Mouse (Mus musculus) neural tube, embryonic 12.5 days (tissue): ENCODE measurements around the gene Sprr3. TPM values are rescaled to one million over a fixed set of nuclear protein-coding genes. Genes with fewer than 3 reads are reported as not detected.
"Not testable (repeated sequence)": the region's sequence is repeated elsewhere in the genome, so short reads cannot be mapped to it uniquely, and the experiment has no call there.

Source experiments
- ATAC-seq: fragments of 200-750 bp; cut with Nextera tagmentation; 2 replicates; pipeline ENCODE4 v1.8.0; 2017; ENCODE audit warnings: low read depth, mild to moderate bottlenecking, moderate TSS enrichment, moderate library complexity; ENCODE audit not compliant: low FRiP score
- H3K27ac ChIP-seq: fragments of 300-500 bp; sonication (generic); 2 replicates; pipeline ENCODE4 v1.5.1; 2016
- H3K27me3 ChIP-seq: fragments of 300-500 bp; sonication (generic); replicated peaks from 2 replicates; pipeline ENCODE4 v1.6.1; 2016; ENCODE audit warnings: mild to moderate bottlenecking
- H3K36me3 ChIP-seq: fragments of 300-500 bp; sonication (generic); 2 replicates; pipeline ENCODE4 v1.6.1; 2016; ENCODE audit warnings: mild to moderate bottlenecking
- H3K4me1 ChIP-seq: fragments of 300-500 bp; sonication (generic); 2 replicates; pipeline ENCODE4 v1.6.1; 2016
- H3K4me2 ChIP-seq: fragments of 300-500 bp; sonication (generic); replicated peaks from 2 replicates; pipeline ENCODE4 v1.6.1; 2016; ENCODE audit warnings: mild to moderate bottlenecking
- H3K4me3 ChIP-seq: fragments of 300-500 bp; sonication (generic); 2 replicates; pipeline ENCODE4 v1.5.1; 2016
- H3K9ac ChIP-seq: fragments of 300-500 bp; sonication (generic); 2 replicates; pipeline ENCODE4 v1.6.1; 2016; ENCODE audit warnings: mild to moderate bottlenecking
- H3K9me3 ChIP-seq: fragments of 300-500 bp; sonication (generic); 2 replicates; pipeline ENCODE4 v1.6.1; 2016; ENCODE audit warnings: mild to moderate bottlenecking
- WGBS: fragments of 180-500 bp; shearing (Covaris S2); methylation state at CpG from one replicate; pipeline ENCODE4 v1.1.7; 2016; 5-methylcytosine and 5-hydroxymethylcytosine counted together
- polyA plus RNA-seq: library from polyadenylated mRNA; unstranded; fragments of >200 nt; fragmentation: Nextera tagmentation; extraction: Ambion mirVana; gene quantifications from 2 replicates; pipeline ENCODE4 v1.2.1, GENCODE M21; 2016

Gene Sprr3
- not detected in 2 replicates for polyA plus RNA-seq

DNA sequence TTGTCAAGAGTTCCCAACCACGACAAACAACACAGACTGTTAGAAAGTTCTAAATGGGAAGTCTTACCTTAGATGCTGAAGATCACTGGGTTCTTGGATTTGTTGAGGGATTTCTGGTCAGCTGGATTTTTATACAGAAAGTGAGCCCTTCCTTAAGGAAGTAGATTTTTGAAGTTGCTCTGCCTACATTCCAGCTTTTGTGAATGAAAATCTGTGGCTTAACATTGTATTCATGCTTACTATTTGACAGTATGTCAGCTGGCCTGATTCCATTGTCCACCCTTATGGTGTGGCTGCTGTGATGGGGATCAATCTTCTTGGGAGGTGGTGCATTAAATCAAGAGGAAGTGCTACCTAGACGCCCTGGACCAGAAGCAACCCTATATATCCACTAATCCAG is at the start of gene Sprr3:
TSS of gene Sprr3 (minus strand) at position 101 of the 400 bp plus-strand sequence.
- Histone ChIP-seq H3K36me3 (no peaks in the 10 kb centered on the region), H3K4me3 (no peak within 1 kb of the TSS), H3K4me2 (no peak within 1 kb of the TSS), H3K9ac (no peak within 1 kb of the TSS), H3K9me3 (no peaks in the 10 kb centered on the region), H3K27ac (no peak within 1 kb of the TSS), H3K27me3 (no peaks in the 10 kb centered on the region), H3K4me1 (no peaks in the 10 kb centered on the region)
- WGBS, result 71% methylated on average over 2 of the region's 2 CpGs
- no peak for ATAC-seq

DNA sequence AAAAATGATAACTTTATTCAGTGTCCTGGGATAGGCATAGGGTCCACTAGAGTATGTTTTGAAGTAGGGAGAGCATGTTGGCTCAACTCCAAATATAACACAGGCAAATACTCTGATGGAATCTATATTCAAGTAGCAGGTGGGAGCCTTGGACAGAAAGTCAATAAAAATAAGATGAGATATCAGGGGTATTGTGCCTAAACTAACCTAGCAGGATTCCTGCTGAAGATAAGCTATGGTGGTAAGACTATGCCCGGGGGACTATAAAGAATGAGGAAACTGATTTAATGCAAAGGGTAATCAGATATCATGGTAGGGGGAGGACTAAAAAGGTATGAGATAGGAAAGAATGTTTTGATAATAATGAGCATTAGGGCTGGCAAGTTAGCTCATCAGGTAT is 49.7 kb upstream of the Sprr3 start:
- no peaks in the 10 kb centered on the region for H3K9me3 ChIP-seq
- H3K36me3 ChIP-seq, result no peaks in the 10 kb centered on the region
- H3K27ac ChIP-seq, result no peak overlapping the region
- no peak for ATAC-seq
- H3K4me2 ChIP-seq, result no peak overlapping the region
- H3K27me3 ChIP-seq, result no peaks in the 10 kb centered on the region
- WGBS, result 89% methylated on average over 1 of the region's 1 CpGs
- H3K9ac ChIP-seq, result no peak overlapping the region
- no peaks in the 10 kb centered on the region for H3K4me1 ChIP-seq
- no peak overlapping the region for H3K4me3 ChIP-seq

DNA sequence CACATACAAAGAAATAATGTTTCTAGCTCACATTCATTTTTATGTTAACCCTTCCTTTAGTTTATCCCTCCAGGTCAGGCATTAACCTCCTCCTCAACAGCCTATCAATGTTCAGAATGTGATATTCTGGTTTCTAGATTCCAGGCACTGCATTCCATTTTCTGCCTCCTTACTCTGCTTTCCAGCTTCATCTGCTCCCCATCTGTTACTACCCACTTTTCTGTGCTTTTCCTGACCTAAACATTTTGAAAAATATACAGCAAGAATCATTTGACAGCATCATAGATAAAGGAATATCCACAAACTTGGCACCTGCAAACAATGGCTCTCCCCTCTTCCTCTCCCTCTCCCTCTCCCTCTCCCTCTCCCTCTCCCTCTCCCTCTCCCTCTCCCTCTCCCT is 45.0 kb upstream of the Sprr3 start:
- no peak for ATAC-seq
- no peak overlapping the region for H3K4me2 ChIP-seq
- no peak overlapping the region for H3K9ac ChIP-seq
- H3K36me3 ChIP-seq, result no peaks in the 10 kb centered on the region
- H3K27me3 ChIP-seq, result no peaks in the 10 kb centered on the region
- no peaks in the 10 kb centered on the region for H3K9me3 ChIP-seq
- H3K4me1 ChIP-seq, result no peaks in the 10 kb centered on the region
- H3K4me3 ChIP-seq, result no peak overlapping the region
- H3K27ac ChIP-seq, result no peak overlapping the region

DNA sequence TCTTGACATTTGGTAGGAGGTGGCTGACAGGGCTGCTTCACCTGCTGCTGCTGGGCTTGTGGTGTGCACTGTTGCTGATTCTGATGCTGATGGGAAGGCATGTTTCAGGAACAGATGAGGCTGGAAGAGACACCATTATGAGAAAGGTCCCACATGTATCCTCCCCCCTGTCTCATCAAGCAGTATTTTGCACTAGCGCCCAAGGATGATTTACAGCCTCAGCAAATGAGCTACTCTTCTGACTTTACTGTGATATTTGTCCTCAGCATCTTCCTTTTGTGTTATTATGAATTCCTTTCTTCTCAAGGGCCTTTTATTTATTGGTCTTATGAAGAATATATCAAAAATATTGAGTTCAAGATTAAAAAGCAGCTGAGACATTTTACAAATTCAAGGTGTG is 41.9 kb upstream of the Sprr3 start, which contains the start of gene Sprr4:
TSS of gene Sprr4 (minus strand) at position 101 of the 400 bp plus-strand sequence.
- ATAC-seq, result no peak
- Histone ChIP-seq H3K4me3 (no peak within 1 kb of the TSS), H3K9ac (no peak within 1 kb of the TSS), H3K9me3 (no peaks in the 10 kb centered on the region), H3K4me1 (no peaks in the 10 kb centered on the region), H3K4me2 (no peak within 1 kb of the TSS), H3K27ac (no peak within 1 kb of the TSS), H3K27me3 (no peaks in the 10 kb centered on the region), H3K36me3 (no peaks in the 10 kb centered on the region)
- WGBS, result 90% methylated on average over 1 of the region's 1 CpGs

DNA sequence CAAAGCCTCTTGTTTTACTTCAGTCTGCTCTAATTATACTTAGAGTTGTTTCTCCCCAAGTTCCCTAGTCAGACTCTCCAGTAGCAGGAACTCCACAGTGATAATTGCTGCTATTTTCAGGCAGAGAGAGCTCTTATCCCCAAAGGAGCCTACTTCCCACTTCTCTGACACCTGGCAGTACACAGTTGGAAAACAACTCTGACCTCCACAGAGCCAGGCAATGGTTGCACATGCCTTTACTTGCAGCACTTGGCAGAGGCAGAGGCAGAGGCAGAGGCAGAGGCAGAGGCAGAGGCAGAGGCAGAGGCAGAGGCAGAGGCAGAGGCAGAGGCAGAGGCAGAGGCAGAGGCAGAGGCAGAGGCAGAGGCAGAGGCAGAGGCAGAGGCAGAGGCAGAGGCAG is 31.7 kb upstream of the Sprr3 start:
- not testable (repeated sequence) for H3K9ac ChIP-seq, H3K27ac ChIP-seq, H3K4me2 ChIP-seq, H3K36me3 ChIP-seq, H3K4me3 ChIP-seq, H3K9me3 ChIP-seq, ATAC-seq, H3K27me3 ChIP-seq, H3K4me1 ChIP-seq

DNA sequence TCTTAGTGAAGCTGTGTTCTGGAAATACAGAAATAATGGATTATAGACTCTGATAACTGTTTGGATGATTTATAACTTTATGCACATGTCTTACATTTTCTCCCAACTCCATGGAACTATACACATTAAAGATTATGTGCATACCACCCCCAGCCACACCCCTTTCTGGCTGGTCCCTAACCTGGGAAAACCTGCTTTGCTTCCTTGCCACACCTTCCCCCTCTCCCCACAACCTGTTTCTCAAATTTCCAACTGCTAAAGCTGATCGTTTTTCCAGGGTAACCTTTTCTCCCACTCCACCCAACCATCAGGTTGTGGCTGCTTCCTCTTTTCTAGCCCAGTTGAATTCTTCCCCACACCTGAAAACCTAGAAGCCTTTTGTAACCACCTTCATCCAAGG is 27.8 kb upstream of the Sprr3 start:
- 63% methylated on average over 1 of the region's 1 CpGs for WGBS
- no peak overlapping the region for H3K27ac ChIP-seq

DNA sequence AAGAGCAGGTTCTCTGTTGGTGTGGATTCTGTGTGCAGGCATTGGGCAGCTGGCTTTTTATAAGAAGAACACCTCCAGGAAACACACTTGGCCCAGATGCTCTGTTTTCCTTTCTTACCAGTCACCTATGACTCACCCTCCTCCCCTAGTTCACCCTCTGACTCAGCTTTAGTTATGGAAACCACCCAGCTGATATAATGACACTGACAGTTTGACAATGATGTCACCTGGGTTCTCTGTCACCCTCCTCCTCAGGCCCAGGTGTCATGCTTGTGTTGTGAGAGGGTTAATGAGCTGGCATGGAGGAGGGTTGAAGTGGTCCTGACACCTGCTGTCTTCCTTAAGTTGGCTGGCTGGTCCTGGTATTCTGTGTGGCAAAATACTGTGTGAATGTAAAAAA is 27.3 kb upstream of the Sprr3 start, which contains the start of gene Sprr1a:
TSS of gene Sprr1a (minus strand) at position 33 of the 400 bp plus-strand sequence.
- Histone ChIP-seq H3K4me2 (no peak within 1 kb of the TSS), H3K4me1 (no peaks in the 10 kb centered on the region), H3K4me3 (no peak within 1 kb of the TSS), H3K27ac (no peak within 1 kb of the TSS), H3K27me3 (no peaks in the 10 kb centered on the region), H3K9ac (no peak within 1 kb of the TSS), H3K36me3 (no peaks in the 10 kb centered on the region), H3K9me3 (no peaks in the 10 kb centered on the region)
- no peak for ATAC-seq

More for the DNA sequence above, 27.8 kb upstream of the Sprr3 start:
- no peaks in the 10 kb centered on the region for H3K9me3 ChIP-seq
- no peaks in the 10 kb centered on the region for H3K4me1 ChIP-seq
- H3K27me3 ChIP-seq, result no peaks in the 10 kb centered on the region
- no peaks in the 10 kb centered on the region for H3K36me3 ChIP-seq
- no peak overlapping the region for H3K4me3 ChIP-seq
- no peak overlapping the region for H3K9ac ChIP-seq
- no peak for ATAC-seq
- H3K4me2 ChIP-seq, result no peak overlapping the region

DNA sequence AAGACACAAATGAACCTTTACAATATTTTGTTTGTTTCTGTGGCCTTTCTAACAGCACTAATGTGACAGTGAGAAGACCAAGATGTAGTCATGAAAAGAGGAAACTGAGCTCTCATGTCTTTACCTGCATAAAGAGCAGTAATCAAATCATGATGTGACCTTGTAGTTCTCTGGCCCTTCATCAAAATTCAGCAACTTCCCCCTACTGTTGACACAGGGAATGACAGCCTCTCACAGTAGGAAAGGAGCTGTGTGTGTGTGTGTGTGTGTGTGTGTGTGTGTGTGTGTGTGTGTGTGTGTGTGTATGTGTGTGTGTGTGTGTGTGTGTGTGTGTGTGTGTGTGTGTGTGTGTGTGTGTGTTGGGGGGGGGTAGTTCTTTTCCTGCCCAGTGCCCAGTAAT is 22.7 kb upstream of the Sprr3 start:
- H3K4me1 ChIP-seq, H3K27me3 ChIP-seq, H3K27ac ChIP-seq, H3K9me3 ChIP-seq, H3K9ac ChIP-seq, H3K36me3 ChIP-seq, ATAC-seq, H3K4me2 ChIP-seq, H3K4me3 ChIP-seq: not testable (repeated sequence)

DNA sequence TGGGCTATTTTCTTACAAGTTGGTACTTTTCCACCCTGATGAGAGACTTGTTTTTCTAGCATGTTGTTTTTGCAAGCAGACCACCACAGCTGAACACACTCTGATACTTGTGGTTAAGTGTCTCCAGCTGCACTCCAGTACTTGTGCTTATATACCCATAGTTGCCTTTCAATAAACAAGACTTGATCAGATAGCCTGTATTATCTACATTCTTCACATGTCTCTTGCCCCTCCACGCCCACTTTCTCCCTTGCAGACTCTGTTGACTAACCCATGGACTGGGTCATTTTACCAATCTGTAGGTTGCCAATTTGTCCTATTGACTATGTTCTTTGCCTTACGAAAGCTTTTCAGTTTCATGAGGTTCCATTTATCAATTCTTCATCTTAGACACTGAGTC is 11.6 kb upstream of the Sprr3 start:
- H3K4me3 ChIP-seq, result no peak overlapping the region

DNA sequence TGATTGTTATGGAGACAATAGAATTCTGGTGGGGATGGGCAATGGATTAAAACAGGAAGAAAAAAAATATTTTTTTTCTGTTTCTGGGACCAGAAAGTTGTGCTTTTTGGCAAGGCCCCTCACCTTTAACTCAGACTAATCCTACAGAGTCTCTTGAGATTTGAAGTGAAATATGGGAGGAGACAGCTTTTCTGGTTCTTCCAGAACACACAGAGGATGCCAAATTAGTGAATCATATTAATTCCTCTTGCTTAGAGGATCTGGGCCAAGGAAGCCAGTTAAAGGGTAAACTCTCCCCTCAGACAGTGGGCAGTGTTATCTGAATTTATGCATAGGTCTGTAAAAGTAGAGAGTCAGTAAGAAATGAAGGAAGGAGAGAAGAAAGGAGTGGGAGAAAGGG is 8.9 kb upstream of the Sprr3 start:
- H3K4me3 ChIP-seq, result no peak overlapping the region
- H3K36me3 ChIP-seq, result no peaks in the 10 kb centered on the region
- no peak overlapping the region for H3K9ac ChIP-seq
- H3K4me2 ChIP-seq, result no peak overlapping the region
- H3K27ac ChIP-seq, result no peak overlapping the region
- ATAC-seq, result no peak
- no peaks in the 10 kb centered on the region for H3K9me3 ChIP-seq
- no peaks in the 10 kb centered on the region for H3K27me3 ChIP-seq
- no peaks in the 10 kb centered on the region for H3K4me1 ChIP-seq

More for the DNA sequence above, 11.6 kb upstream of the Sprr3 start:
- H3K27ac ChIP-seq, result no peak overlapping the region
- ATAC-seq, result no peak
- no peaks in the 10 kb centered on the region for H3K4me1 ChIP-seq
- no peak overlapping the region for H3K9ac ChIP-seq
- WGBS, result 86% methylated on average over 2 of the region's 2 CpGs
- H3K4me2 ChIP-seq, result no peak overlapping the region
- no peaks in the 10 kb centered on the region for H3K9me3 ChIP-seq
- no peaks in the 10 kb centered on the region for H3K27me3 ChIP-seq
- no peaks in the 10 kb centered on the region for H3K36me3 ChIP-seq

DNA sequence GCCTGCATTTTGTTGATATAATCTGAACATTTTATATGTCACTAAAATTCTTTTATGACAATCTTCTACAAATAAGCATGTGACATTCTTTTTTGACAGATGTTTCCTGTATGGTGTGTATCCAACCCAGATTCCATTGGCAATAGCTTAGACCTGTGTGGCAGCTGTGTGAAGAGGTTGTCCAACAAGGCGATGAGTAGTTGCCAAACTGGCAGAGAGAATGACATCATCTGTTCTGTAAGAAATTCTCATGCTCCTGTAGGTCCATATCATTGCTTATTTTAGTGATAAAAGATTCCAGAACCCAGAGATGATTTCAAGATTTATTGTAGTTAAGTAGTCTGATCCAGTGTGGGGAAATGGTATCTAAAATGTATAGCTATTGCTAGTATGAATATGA is 8.1 kb upstream of the Sprr3 start:
- WGBS, result 98% methylated on average over 1 of the region's 1 CpGs
- no peak overlapping the region for H3K9ac ChIP-seq
- no peak for ATAC-seq

DNA sequence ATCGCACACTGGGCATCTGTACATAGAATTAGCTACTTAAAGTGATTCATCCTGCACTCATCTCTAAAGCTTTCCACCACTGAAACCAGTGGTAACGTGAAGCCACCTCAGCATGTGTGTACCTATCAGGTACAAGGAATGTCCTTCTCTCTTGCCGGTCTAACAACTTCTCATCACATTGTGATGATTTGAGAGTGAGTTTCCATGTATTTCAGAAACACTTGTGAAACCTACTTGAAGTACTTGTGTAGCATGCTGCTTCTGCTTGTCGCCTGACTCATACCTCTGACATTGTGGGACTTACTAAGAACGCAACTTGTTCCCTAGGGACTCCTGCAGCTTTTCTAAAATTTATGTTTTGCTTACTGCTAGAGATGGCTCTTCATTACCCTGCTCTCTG is 3.4 kb downstream of the Sprr3 start:
- Histone ChIP-seq H3K4me3 (no peak overlapping the region), H3K4me2 (no peak overlapping the region), H3K36me3 (no peaks in the 10 kb centered on the region), H3K4me1 (no peaks in the 10 kb centered on the region), H3K27ac (no peak overlapping the region), H3K9ac (no peak overlapping the region), H3K27me3 (no peaks in the 10 kb centered on the region), H3K9me3 (no peaks in the 10 kb centered on the region)
- ATAC-seq, result no peak
- 89% methylated on average over 5 of the region's 5 CpGs for WGBS

More for the DNA sequence above, 8.1 kb upstream of the Sprr3 start:
- H3K4me3 ChIP-seq, result no peak overlapping the region
- no peaks in the 10 kb centered on the region for H3K36me3 ChIP-seq
- no peak overlapping the region for H3K4me2 ChIP-seq
- no peaks in the 10 kb centered on the region for H3K27me3 ChIP-seq
- H3K4me1 ChIP-seq, result no peaks in the 10 kb centered on the region
- no peak overlapping the region for H3K27ac ChIP-seq
- H3K9me3 ChIP-seq, result no peaks in the 10 kb centered on the region

DNA sequence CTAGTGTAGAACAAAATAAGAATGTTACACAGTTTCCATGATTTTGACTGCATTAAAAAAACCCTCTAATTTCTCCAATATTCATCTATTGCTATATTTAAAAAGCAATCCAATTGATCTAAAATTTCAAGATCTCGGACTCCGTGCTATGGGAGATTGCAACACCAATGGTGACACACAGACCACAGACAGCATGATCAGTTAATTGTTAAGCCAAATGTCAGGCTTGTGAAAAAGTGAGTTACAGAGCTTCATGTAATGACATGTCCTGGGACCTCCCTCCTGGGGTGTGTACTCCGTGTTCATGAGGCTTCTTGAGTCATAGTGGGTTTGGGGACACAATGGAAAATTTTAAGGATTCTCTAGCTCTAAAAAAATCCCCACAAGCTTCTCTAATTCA is 18.3 kb downstream of the Sprr3 start:
- no peaks in the 10 kb centered on the region for H3K36me3 ChIP-seq
- 89% methylated on average over 3 of the region's 3 CpGs for whole genome bisulfite sequencing
- no peak overlapping the region for H3K9ac ChIP-seq
- no peak overlapping the region for H3K27ac ChIP-seq
- no peaks in the 10 kb centered on the region for H3K4me1 ChIP-seq
- no peaks in the 10 kb centered on the region for H3K9me3 ChIP-seq
- H3K27me3 ChIP-seq, result no peaks in the 10 kb centered on the region
- no peak for ATAC-seq
- no peak overlapping the region for H3K4me2 ChIP-seq
- H3K4me3 ChIP-seq, result no peak overlapping the region

DNA sequence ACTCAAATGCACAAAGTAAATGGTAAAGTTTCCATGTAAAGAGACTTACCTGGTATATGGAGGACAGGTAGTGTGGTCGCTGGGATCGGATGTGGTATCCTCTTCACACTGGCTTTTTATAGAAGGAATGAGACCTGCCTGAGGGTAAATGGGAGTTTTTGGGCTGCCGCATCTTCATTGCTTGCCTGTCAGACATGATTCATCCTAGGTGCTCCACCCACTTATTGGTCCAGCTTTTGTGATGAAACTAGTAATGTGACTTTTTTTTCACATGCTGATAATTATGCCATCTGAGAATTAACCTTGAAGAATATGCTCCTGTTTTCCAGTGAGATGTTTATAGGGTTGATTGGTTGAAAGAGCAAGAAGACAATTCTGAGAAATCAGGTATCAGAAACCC is 19.8 kb downstream of the Sprr3 start, which contains the start of gene Sprr1b:
TSS of gene Sprr1b (minus strand) at position 101 of the 400 bp plus-strand sequence.
- 95% methylated on average over 3 of the region's 3 CpGs for WGBS
- Histone ChIP-seq H3K9ac (no peak within 1 kb of the TSS), H3K4me1 (no peaks in the 10 kb centered on the region), H3K27ac (no peak within 1 kb of the TSS), H3K27me3 (no peaks in the 10 kb centered on the region), H3K4me2 (no peak within 1 kb of the TSS), H3K4me3 (no peak within 1 kb of the TSS), H3K9me3 (no peaks in the 10 kb centered on the region), H3K36me3 (no peaks in the 10 kb centered on the region)
- ATAC-seq, result no peak
